Mouse (Mus musculus) urinary bladder, adult 2 months (tissue): Measurements from ENCODE around the gene Zfp974. TPM values are rescaled to one million over a fixed set of nuclear protein-coding genes. Genes with fewer than 3 reads are reported as not detected.
"Not testable (repeated sequence)": the region's sequence is repeated elsewhere in the genome, so short reads cannot be mapped to it uniquely, and the experiment has no call there.

Source experiments
- DNase-seq: peaks from one replicate; pipeline ENCODE4 v3.0.0; 2022; ENCODE audit warnings: low spot score
- polyA plus RNA-seq: library from polyadenylated mRNA; depleted of rRNA; stranded (reverse); fragments of >200 nt; gene quantifications from 2 replicates; pipeline ENCODE4 v1.2.3, GENCODE M21; 2012; rRNA removed

Zfp974 gene
- 7.2 and 7.6 TPM in 2 replicates for polyA plus RNA-seq

- DNase-seq: no peak
Measured at GRCm38 (mm10) chr7:27928818-27929695, at the start of gene Zfp974. Gene Zfp974, minus strand, starts transcription at chr7:27929460.

- DNase-seq: not testable (repeated sequence)
Measured at GRCm38 (mm10) chr7:27949451-27949850, 20.2 kb upstream of the Zfp974 start.

- not testable (repeated sequence) for DNase-seq
Measured at GRCm38 (mm10) chr7:27941869-27942268, 12.6 kb upstream of the Zfp974 start.

- DNase-seq: not testable (repeated sequence)
Measured at GRCm38 (mm10) chr7:27933800-27934158, 4.5 kb upstream of the Zfp974 start.

GRCm38 (mm10) chr7:27933050-27933799 is 4.0 kb upstream of the Zfp974 start:
- DNase-seq: no peak

GRCm38 (mm10) chr7:27927041-27927440 is 2.2 kb downstream of the Zfp974 start:
- not testable (repeated sequence) for DNase-seq

GRCm38 (mm10) chr7:27910952-27911351 is 18.3 kb downstream of the Zfp974 start:
- not testable (repeated sequence) for DNase-seq

GRCm38 (mm10) chr7:27905061-27905848 is 24.0 kb downstream of the Zfp974 start:
- no peak for DNase-seq

- DNase-seq: no peak
Measured at GRCm38 (mm10) chr7:27900601-27901000, 28.7 kb downstream of the Zfp974 start.

- DNase-seq: no peak
Measured at GRCm38 (mm10) chr7:27881721-27882120, 47.5 kb downstream of the Zfp974 start.

GRCm38 (mm10) chr7:27862578-27862977 is 66.7 kb downstream of the Zfp974 start:
- DNase-seq: not testable (repeated sequence)

GRCm38 (mm10) chr7:27860396-27861235 is 68.6 kb downstream of the Zfp974 start:
- DNase-seq: peak; percentile 63

- DNase-seq: no peak
Measured at GRCm38 (mm10) chr7:27859301-27860251, 69.7 kb downstream of the Zfp974 start.

Other genes starting within 250 kb of the Zfp974 start
- gene Zfp607b, start 240.1 kb downstream of the Zfp974 start, polyA plus RNA-seq: 2.3 and 2.5 TPM in 2 replicates
- gene Zfp60, start 198.1 kb downstream of the Zfp974 start, polyA plus RNA-seq: 6.3 and 8.1 TPM in 2 replicates
- 4.3 and 5.3 TPM in 2 replicates for gene Zfp626, start 122.3 kb downstream of the Zfp974 start, polyA plus RNA-seq
- gene Zfp59, start 90.9 kb downstream of the Zfp974 start, polyA plus RNA-seq: 3.8 TPM in 2 replicates
- 3.1 and 3.3 TPM in 2 replicates for gene Zfp607a, start 71.9 kb downstream of the Zfp974 start, polyA plus RNA-seq
- gene Zfp780b, start 49.7 kb upstream of the Zfp974 start, polyA plus RNA-seq: 6.4 and 8.0 TPM in 2 replicates
- 0.84 and 0.88 TPM in 2 replicates for gene Zfp850, start 84.7 kb upstream of the Zfp974 start, polyA plus RNA-seq
- 143 and 175 TPM in 2 replicates for gene Psmc4, start 120.6 kb upstream of the Zfp974 start, polyA plus RNA-seq
- 1.3 TPM in 2 replicates for gene Fcgbp, start 141.8 kb upstream of the Zfp974 start, polyA plus RNA-seq
- gene 9530053A07Rik, start 200.0 kb upstream of the Zfp974 start, polyA plus RNA-seq: 0.01 TPM in 1 of 2 replicates, not detected in the other
- gene Fbl, start 240.2 kb upstream of the Zfp974 start, polyA plus RNA-seq: 88.9 and 108 TPM in 2 replicates